Mouse (Mus musculus) midbrain, postnatal 0 days (tissue): ENCODE data around the gene Tfeb. TPM values are rescaled to one million over a fixed set of nuclear protein-coding genes. Genes with fewer than 3 reads are reported as not detected.
A peak's percentile ranks its signal among the peaks of the same experiment; 100 is the strongest.

Experiments used
- ATAC-seq: fragments of 200-750 bp; cut with Nextera tagmentation; 2 replicates; pipeline ENCODE4 v1.8.0; 2017; ENCODE audit warnings: moderate number of reproducible peaks, mild to moderate bottlenecking, moderate TSS enrichment, moderate library complexity; ENCODE audit not compliant: low FRiP score
- DNase-seq: peaks from one replicate; pipeline ENCODE4 v3.0.0-alpha.2; 2015; ENCODE audit warnings: low spot score
- H3K27ac ChIP-seq: fragments of 300-500 bp; sonication (generic); 2 replicates; pipeline ENCODE4 v1.5.1; 2014; ENCODE audit warnings: low read depth, mild to moderate bottlenecking, low read length, mixed read lengths
- H3K27me3 ChIP-seq: fragments of 300-500 bp; sonication (generic); 2 replicates; pipeline ENCODE4 v1.6.1; 2014; ENCODE audit warnings: low read length, control low read depth, mixed read lengths; ENCODE audit not compliant: insufficient read depth
- H3K36me3 ChIP-seq: fragments of 300-500 bp; sonication (generic); 2 replicates; pipeline ENCODE4 v1.6.1; 2014; ENCODE audit warnings: low read length, control low read depth, mixed read lengths; ENCODE audit not compliant: insufficient read depth
- H3K4me1 ChIP-seq: fragments of 300-500 bp; sonication (generic); 2 replicates; pipeline ENCODE4 v1.6.1; 2014; ENCODE audit warnings: mild to moderate bottlenecking, control low read depth, antibody characterized with exemption, low read length, mixed read lengths; ENCODE audit not compliant: insufficient read depth
- H3K4me2 ChIP-seq: fragments of 300-500 bp; sonication (generic); 2 replicates; pipeline ENCODE4 v1.6.1; 2014; ENCODE audit warnings: low read depth, mild to moderate bottlenecking, low read length, mixed read lengths; ENCODE audit not compliant: poor library complexity, severe bottlenecking
- H3K4me3 ChIP-seq: fragments of 300-500 bp; sonication (generic); 2 replicates; pipeline ENCODE4 v1.5.1; 2014; ENCODE audit warnings: low read depth, mild to moderate bottlenecking, low read length, moderate library complexity
- H3K9ac ChIP-seq: fragments of 300-500 bp; sonication (generic); replicated peaks from 2 replicates; pipeline ENCODE4 v1.6.1; 2014; ENCODE audit warnings: mild to moderate bottlenecking, low read length, moderate library complexity, mixed read lengths; ENCODE audit not compliant: poor library complexity, severe bottlenecking
- H3K9me3 ChIP-seq: fragments of 300-500 bp; sonication (generic); 2 replicates; pipeline ENCODE4 v1.6.1; 2016; ENCODE audit warnings: low read length, control low read depth
- CTCF ChIP-seq: IDR thresholded peaks from 2 replicates; pipeline ENCODE4 v1.5.1; 2016; ENCODE audit warnings: antibody characterized with exemption, mild to moderate bottlenecking
- WGBS: fragments of 180-500 bp; shearing (Covaris S2); extraction: QIAGEN DNeasy Blood & Tissue Kit; methylation state at CpG from one replicate; pipeline ENCODE4 v1.1.7; 2014; 5-methylcytosine and 5-hydroxymethylcytosine counted together
- polyA plus RNA-seq: library from polyadenylated mRNA; unstranded; fragments of >200 nt; fragmentation: Nextera tagmentation; extraction: Ambion mirVana; gene quantifications from 2 replicates; pipeline ENCODE4 v1.2.1, GENCODE M21; 2015
- total RNA-seq: library from RNA; depleted of rRNA; stranded (reverse); fragments of >200 nt; gene quantifications from 2 replicates; pipeline ENCODE4 v1.2.3, GENCODE M21; 2014

Gene Tfeb
- total and polyA plus RNA-seq, 2 experiments from 2014 or later = 4.0 to 9.6 TPM

GRCm38 (mm10) chr17:47721183-47721582, 15.6 kb upstream of the Tfeb start:
- no peak overlapping the region for H3K4me3 ChIP-seq
- no peaks in the 10 kb centered on the region for H3K9me3 ChIP-seq
- H3K9ac ChIP-seq = no peak overlapping the region
- H3K4me2 ChIP-seq = no peak overlapping the region
- no peak for TF ChIP-seq CTCF
- WGBS = 84% methylated on average over 4 of the region's 4 CpGs
- H3K36me3 ChIP-seq = no peaks in the 10 kb centered on the region
- DNase-seq (no peak), ATAC-seq (no peak)
- H3K27ac ChIP-seq = no peak overlapping the region
- H3K4me1 ChIP-seq = no peaks in the 10 kb centered on the region
- H3K27me3 ChIP-seq = no peaks in the 10 kb centered on the region

DNA sequence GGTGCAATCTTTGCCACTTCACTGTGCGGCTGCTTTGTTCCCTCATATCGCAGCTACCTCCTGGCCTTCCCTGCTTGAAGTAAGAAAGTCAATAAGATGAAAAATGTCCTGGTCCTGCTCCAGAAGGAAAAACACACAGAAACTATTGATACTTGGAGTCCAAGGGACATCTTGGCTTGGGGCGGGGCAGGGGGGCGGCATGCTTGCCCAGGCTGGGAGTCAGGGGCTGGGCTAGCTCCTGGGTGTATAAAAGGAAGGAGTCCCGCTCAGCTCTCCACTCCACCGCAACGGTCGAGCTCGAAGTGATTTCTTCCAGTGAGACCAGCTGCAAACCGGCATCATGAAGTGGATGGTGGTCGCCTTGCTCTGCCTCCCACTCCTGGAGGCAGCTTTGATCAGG, 10.3 kb upstream of the Tfeb start, which contains the start of gene Pgc:
TSS of gene Pgc (plus strand) at position 277 of the 400 bp plus-strand sequence.
- ATAC-seq = no peak
- TF ChIP-seq CTCF = no peak
- Histone ChIP-seq H3K27ac (no peak within 1 kb of the TSS), H3K9ac (no peak within 1 kb of the TSS), H3K4me2 (no peak within 1 kb of the TSS), H3K36me3 (no peaks in the 10 kb centered on the region), H3K9me3 (no peaks in the 10 kb centered on the region), H3K4me1 (no peaks in the 10 kb centered on the region), H3K27me3 (no peaks in the 10 kb centered on the region), H3K4me3 (no peak within 1 kb of the TSS)
- WGBS = 83% methylated on average over 11 of the region's 11 CpGs
- no peak for DNase-seq

- Histone ChIP-seq H3K4me3 (no peak overlapping the region), H3K9ac (no peak overlapping the region), H3K4me2 (no peak overlapping the region), H3K36me3 (no peaks in the 10 kb centered on the region), H3K27ac (no peak overlapping the region), H3K9me3 (no peaks in the 10 kb centered on the region), H3K27me3 (no peaks in the 10 kb centered on the region), H3K4me1 (no peaks in the 10 kb centered on the region)
- no peak for TF ChIP-seq CTCF
- 48% methylated on average over 24 of the region's 24 CpGs for WGBS
- no peak for DNase-seq
- no peak for ATAC-seq
Observed at GRCm38 (mm10) chr17:47730633-47731575, 5.9 kb upstream of the Tfeb start.

- Histone ChIP-seq H3K27me3 (peaks cover 9% of the 10 kb centered on the region), H3K4me2 (no peak overlapping the region), H3K36me3 (no peaks in the 10 kb centered on the region), H3K9ac (no peak overlapping the region), H3K4me1 (peaks cover 6% of the 10 kb centered on the region; the same call in 1 of the 2 replicates), H3K9me3 (no peaks in the 10 kb centered on the region), H3K27ac (no peak overlapping the region), H3K4me3 (no peak overlapping the region)
- TF ChIP-seq CTCF = no peak
- no peak for DNase-seq
- 80% methylated on average over 14 of the region's 14 CpGs for WGBS
- no peak for ATAC-seq
Observed at GRCm38 (mm10) chr17:47735553-47736100, 1.2 kb upstream of the Tfeb start.

DNA sequence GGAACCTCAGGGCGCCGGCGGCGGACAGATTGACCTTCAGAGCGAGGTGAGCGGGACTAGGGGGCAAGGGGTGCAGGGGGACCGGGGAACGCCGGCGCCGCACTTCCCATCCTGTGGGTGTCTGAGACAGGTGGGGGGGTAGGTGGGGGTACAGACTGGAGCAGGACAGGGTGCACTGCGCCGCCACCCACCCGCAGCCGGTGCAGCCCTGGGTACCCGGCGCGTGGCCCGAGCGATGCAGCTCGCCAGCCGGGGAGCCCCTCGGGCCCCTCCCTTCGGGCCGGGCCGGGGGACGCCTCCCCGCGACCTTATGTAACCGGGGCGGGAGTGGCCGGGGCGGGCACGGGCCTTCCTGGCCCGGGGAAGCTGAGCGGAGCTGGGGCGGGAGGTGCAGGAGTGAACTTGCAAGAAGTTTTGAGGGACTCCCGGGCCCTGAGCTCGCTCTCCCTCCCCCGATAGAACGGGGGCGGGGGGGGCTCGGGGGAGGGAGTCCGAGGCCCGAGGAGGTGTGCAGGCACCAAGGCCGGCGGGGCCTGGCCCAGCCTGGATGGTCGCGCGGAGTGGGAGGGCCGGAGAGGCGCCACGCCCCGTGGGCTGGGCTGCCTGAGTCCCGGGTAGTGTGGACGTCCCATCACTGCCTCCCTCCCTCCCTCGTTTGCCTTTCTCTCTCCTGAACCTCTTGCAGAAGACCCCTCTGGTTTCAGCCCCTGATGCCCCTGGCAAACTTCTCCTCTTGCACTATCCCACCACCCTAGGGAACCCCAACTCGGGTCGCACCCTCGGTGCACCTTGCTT, 638 bp downstream of the Tfeb start:
- 0 out of 2 replicates have a peak overlapping the region, but pooled peaks have one; percentile 43 for H3K27ac ChIP-seq
- WGBS = under 1% methylated on average over 31 of the region's 60 CpGs
- peak overlapping the region; percentile 95 for H3K4me2 ChIP-seq
- H3K36me3 ChIP-seq = no peaks in the 10 kb centered on the region
- no peak for TF ChIP-seq CTCF
- H3K27me3 ChIP-seq = peaks cover 9% of the 10 kb centered on the region
- H3K4me1 ChIP-seq = peaks cover 6% of the 10 kb centered on the region; the same call in 1 of the 2 replicates
- DNase-seq (peak; percentile 58), ATAC-seq (peak; percentile 75)
- peak overlapping the region; percentile 55 for H3K9ac ChIP-seq
- no peaks in the 10 kb centered on the region for H3K9me3 ChIP-seq
- peak overlapping the region; percentile 57 for H3K4me3 ChIP-seq
